Comparison of ENCODE assay signal across 26 mouse cellular contexts in genomic region chr17:64792076-64792475, GRCm38 (mm10). TPM values are rescaled to one million over a fixed set of nuclear protein-coding genes. Genes with fewer than 3 reads are reported as not detected.
"Had no signal": no experiment of that assay in that cellular context is flagged by ENCODE, and none has a peak within 500 bp of the region (broad histone marks: within the 10 kb centered on the region; RNA-seq: fewer than 3 reads in every experiment).

No protein-coding gene starts in this region.

- H3K27ac ChIP-seq: limb, embryonic 12.5 days; limb, embryonic 15.5 days; liver, embryonic 14.5 days; macrophage; midbrain, embryonic 12.5 days; midbrain, embryonic 15.5 days; neural tube, embryonic 13.5 days had no signal

- H3K36me3 ChIP-seq: limb, embryonic 12.5 days; limb, embryonic 15.5 days; midbrain, embryonic 12.5 days; midbrain, embryonic 15.5 days; neural tube, embryonic 13.5 days had no signal

- H3K9me3 ChIP-seq: limb, embryonic 12.5 days; limb, embryonic 15.5 days; midbrain, embryonic 12.5 days; midbrain, embryonic 15.5 days; neural tube, embryonic 13.5 days had no signal

- H3K4me1 ChIP-seq: limb, embryonic 12.5 days; limb, embryonic 15.5 days; midbrain, embryonic 15.5 days; neural tube, embryonic 13.5 days had no signal

- H3K4me3 ChIP-seq: limb, embryonic 12.5 days; limb, embryonic 15.5 days; midbrain, embryonic 12.5 days; midbrain, embryonic 15.5 days; neural tube, embryonic 13.5 days had no signal

- H3K27me3 ChIP-seq: limb, embryonic 12.5 days; limb, embryonic 15.5 days; midbrain, embryonic 12.5 days; midbrain, embryonic 15.5 days; neural tube, embryonic 13.5 days had no signal

- DNase-seq: kidney, postnatal 14 days; kidney, postnatal 4 days; left cerebral cortex, postnatal 4 days; liver, postnatal 0 days; lung, embryonic 14.5 days; thymus, adult 18-20 months; thymus, postnatal 36 days had no signal

RNA-seq across cellular contexts. Expression of gene 4930583I09Rik, which starts 43.8 kb away (rescaled TPM):
- total RNA-seq: layer of hippocampus, adult 18-20 months; layer of hippocampus, postnatal 14 days; left cerebral cortex, adult 8-10 months; left cerebral cortex, postnatal 14 days; left cerebral cortex, postnatal 4 days; megakaryocyte, adult 5-6 weeks had no signal
- polyA plus RNA-seq: kidney, embryonic 16.5 days; limb, embryonic 12.5 days; limb, embryonic 15.5 days; liver, embryonic 11.5 days; liver, embryonic 14.5 days; liver, postnatal 0 days; lung, embryonic 14.5 days; lung, postnatal 0 days; macrophage; midbrain, embryonic 12.5 days; midbrain, embryonic 15.5 days; neural tube, embryonic 13.5 days; small intestine, adult 2 months; spleen, adult 2 months; stomach, embryonic 16.5 days; urinary bladder, adult 2 months had no signal
